Mouse (Mus musculus) ES-Bruce4 (cell line): ENCODE measurements around the gene S1pr2.

Experiments
- CTCF ChIP-seq: IDR thresholded peaks from one replicate; pipeline ENCODE4 v1.8.1; 2011; ENCODE audit warnings: low read depth, low read length
- POLR2A ChIP-seq: IDR thresholded peaks from one replicate; pipeline ENCODE4 v1.8.1; 2011; ENCODE audit warnings: low read length; ENCODE audit not compliant: insufficient read depth

GRCm38 (mm10) chr9:20946066-20946880, 30.3 kb downstream of the S1pr2 start:
- TF ChIP-seq CTCF (no peak), POLR2A (no peak)
